Mouse (Mus musculus) frontal cortex, postnatal 25 days (tissue): ENCODE results near the gene B4galt3.
"Not testable (repeated sequence)": the region's sequence is repeated elsewhere in the genome, so short reads cannot be mapped to it uniquely, and the experiment has no call there.

Source experiments
- DNase-seq, 2 experiments: peaks; one replicate each; pipeline ENCODE4 v3.0.0; 2022; ENCODE audit warnings: low spot score in 2 of 2

Gene B4galt3

GRCm38 (mm10) chr1:171240911-171241310, 29.2 kb upstream of the B4galt3 start:
- no peak for DNase-seq

GRCm38 (mm10) chr1:171241952-171242351, 28.2 kb upstream of the B4galt3 start:
- DNase-seq, result not testable (repeated sequence)

- no peak for DNase-seq
These were observed 24.8 kb upstream of the B4galt3 start for GRCm38 (mm10) chr1:171245353-171245752.

DNA sequence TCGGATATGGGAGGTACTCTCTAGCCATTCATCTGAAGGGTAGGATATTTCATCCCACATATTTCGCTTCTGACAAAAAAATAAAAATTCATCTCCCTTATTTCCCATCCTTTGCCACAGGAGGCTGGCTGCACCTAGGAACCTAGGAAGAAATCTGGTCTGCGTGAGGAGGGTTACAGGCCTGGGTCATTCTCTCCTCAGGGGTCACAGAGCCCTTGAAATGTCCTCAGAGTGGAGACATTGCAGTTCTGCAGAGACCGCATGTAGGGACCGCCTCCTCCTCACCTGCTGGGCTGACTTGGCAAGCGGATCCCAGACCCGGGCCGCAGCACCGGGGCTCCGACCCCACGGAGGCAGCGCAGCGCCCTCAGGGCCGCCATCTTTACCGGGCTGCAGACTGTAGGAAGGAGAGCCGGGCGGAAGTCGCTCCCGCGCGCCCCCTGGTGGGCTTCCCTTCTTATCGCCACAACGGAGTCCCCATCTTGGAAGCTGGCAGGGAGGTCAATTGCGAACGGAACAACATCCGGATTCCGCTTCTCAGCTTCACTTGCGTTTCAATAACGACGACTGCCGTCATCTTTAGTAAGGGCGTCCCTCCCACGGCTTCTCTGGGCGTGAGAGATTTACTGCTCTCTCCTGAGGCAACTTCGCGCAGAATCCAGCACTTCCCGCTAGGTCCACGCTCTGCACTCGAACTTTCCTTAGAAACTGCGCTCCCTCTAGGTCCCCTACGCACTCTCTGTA, 23.2 kb upstream of the B4galt3 start:
- DNase-seq, result peak; percentile 95 to 98

DNA sequence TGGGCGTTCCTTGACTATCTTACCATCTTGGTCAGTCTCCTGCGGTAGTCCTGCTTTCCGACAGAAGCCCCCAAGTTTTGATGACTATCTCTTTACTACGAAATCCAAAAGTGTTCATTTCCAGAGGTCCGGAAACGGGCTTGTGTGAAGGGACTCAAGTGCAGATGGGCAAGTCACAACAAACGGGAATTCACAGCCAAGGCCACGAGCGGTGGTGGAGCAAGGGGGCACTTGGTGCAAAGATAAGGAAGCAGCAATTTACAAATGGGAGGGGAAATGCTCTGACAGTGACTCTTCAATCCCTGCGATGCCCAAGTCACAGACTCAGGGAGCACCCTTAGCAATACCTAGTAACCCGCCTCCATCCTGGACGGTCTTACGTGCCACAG, 22.7 kb upstream of the B4galt3 start:
- no peak for DNase-seq

GRCm38 (mm10) chr1:171247916-171248315, 22.2 kb upstream of the B4galt3 start:
- no peak for DNase-seq

DNA sequence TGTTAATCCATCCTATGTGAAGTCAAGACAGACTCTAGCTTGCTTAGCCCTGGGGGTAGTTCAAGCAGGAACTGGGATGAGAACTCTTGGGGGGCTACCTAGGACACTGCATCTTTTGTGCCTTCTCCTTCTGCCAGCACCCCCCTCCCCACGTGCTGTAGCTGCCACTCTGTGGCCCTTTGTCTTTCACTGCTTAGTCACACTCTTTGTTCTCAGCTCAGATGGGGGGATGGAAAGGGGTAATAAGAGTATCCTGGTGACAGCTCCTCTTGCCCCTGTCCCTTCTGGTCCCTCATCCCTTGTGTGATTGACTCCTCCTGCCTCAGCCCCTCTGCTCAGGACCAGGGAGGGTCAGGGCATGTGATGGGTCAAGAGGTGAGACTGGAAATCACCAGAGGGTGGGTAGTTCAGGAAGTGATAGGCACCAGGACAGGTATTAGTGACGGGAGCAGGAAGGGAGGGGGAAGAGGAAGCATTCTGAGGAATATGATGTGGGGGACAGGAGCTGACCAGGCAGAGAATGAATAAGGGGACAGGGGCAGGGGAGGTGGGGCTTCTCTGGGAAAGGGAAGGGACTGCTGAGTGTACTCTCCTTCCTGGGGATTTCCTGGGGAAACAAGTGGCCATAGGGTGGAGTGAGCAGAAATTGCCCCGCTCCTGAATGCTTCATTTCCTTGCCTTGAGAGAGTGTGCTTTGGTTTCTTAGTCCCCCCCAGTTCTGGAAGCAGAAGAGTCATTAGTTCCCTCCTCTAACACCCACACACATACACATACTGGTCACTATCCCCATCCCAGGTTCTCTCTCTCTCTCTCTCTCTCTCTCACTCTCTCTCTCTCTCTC, 21.5 kb upstream of the B4galt3 start:
- DNase-seq, result no peak

- DNase-seq, result peak in 1 of 2 experiments; percentile 29
These were observed 20.1 kb upstream of the B4galt3 start, which contains the start of gene Adamts4 for GRCm38 (mm10) chr1:171249913-171250600. Gene Adamts4 (plus strand): TSS chr1:171250421.

DNA sequence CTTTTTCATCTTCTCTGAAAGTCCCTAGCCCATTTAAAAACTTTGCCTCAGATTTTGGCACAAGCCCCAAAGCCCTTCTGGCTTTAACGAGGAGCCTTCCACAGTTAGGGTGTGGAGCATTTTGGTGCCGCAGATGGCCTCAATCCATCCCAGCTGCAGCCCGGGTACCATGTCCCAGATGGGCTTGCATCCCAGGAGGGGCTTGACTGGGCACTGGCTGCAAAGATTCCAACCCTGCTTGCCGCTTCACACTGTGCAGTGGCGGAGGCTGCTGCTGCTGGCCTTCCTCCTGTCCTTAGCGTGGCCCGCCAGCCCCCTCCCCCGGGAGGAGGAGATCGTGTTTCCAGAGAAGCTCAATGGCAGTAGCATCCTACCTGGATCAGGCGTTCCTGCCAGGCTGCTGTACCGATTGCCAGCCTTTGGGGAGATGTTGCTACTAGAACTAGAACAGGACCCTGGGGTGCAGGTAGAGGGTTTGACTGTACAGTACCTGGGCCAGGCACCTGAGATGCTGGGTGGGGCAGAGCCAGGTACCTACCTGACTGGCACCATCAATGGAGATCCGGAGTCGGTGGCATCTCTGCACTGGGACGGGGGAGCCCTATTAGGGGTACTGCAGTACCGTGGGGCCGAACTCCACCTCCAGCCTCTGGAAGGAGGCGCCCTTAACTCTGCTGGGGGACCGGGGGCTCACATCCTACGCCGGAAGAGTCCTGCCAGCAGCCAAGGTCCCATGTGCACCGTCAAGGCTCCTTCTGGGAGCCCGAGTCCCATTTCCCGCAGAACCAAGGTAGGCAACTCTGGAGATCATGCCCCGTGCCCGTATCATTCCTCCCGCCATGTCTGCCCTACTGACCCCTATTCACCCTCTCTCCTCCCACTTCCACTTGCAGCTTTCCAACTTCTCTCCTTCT, 19.2 kb upstream of the B4galt3 start, which contains the start of gene Ndufs2:
Gene Ndufs2 (minus strand): TSS at position 709 of the 914 bp plus-strand sequence.
- DNase-seq, result no peak

DNA sequence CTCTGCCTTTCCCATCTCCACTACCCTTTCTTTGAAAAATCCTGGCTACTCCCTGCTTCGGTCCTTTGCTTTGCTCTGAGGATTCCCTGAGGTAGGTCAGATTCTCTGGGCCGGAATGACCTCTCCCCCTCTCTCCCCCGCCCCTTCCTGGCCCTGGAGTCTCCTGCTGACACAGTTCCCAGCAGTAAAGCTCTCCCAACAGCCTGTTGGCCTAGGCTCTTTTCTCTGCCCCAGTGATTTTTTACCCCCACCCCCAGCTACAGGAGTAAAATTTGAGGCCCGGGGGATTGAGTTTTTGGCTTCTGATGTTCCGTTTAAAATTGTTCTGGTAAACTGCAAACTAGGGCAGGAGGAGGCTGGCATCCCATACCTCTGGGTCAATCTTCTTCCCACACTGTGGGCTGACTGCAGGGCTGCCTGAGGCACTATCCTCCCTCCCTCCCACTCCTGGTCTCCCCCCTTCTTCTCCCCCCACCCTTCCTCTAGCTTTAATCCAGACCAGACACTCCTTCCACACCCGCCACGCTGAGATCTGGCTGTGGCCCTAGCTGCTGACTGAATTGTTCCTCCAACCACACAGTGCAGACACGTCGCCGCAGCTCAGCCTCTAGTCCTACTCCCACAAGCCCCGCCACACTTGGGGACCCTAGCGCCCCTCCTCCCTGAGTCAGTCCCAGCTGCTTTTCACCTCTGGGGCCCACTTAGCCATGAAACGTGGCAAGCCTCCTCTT, 18.4 kb upstream of the B4galt3 start:
- no peak for DNase-seq

GRCm38 (mm10) chr1:171252415-171252814, 17.7 kb upstream of the B4galt3 start:
- no peak for DNase-seq

DNA sequence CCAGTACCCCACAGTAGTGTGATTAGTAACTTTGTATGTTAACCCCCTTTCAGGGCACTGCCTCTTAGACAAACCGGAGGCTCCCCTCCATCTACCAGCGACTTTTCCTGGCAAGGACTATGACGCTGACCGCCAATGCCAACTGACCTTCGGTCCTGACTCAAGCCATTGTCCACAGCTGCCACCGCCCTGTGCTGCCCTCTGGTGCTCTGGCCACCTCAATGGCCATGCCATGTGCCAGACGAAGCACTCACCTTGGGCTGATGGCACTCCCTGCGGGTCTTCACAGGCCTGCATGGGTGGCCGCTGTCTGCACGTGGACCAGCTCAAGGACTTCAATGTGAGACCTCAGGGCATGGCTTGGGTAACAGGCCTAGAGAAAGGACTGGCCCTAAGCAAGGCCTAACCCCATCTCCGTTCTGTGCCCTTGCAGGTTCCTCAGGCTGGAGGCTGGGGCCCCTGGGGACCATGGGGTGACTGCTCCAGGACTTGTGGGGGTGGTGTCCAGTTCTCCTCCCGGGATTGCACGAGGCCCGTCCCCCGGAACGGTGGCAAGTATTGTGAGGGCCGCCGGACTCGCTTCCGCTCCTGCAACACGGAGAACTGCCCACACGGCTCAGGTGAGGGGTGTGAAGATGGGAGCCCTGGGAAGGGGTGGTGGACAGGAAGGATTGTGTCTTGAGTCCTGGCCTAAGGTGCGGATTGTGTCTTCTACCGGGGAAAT, 13.9 kb upstream of the B4galt3 start:
- DNase-seq, result no peak

- DNase-seq, result peak; percentile 48 to 55
These were observed 13.1 kb upstream of the B4galt3 start for GRCm38 (mm10) chr1:171256937-171257548.

DNA sequence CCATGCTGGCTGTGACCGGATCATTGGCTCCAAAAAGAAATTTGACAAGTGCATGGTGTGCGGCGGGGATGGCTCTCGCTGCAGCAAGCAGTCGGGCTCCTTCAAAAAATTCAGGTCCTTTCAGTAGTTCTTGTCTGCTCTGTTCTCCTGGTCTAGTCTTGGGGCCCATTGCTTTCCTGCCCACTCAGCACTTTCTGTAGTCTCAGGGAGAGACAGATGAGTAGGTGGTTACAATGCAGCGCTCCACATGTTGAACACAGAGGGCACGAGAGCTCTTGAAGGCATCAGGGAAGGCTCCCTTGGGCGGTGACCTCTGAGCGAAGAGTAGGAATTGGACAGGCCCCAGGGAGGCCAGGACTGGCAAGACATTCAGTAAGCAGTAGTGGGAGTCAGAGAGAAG, 12.3 kb upstream of the B4galt3 start:
- DNase-seq, result no peak

- DNase-seq, result no peak
These were observed 11.2 kb upstream of the B4galt3 start for GRCm38 (mm10) chr1:171258921-171259320.

- DNase-seq, result no peak
These were observed 9.8 kb upstream of the B4galt3 start for GRCm38 (mm10) chr1:171260316-171260715.

DNA sequence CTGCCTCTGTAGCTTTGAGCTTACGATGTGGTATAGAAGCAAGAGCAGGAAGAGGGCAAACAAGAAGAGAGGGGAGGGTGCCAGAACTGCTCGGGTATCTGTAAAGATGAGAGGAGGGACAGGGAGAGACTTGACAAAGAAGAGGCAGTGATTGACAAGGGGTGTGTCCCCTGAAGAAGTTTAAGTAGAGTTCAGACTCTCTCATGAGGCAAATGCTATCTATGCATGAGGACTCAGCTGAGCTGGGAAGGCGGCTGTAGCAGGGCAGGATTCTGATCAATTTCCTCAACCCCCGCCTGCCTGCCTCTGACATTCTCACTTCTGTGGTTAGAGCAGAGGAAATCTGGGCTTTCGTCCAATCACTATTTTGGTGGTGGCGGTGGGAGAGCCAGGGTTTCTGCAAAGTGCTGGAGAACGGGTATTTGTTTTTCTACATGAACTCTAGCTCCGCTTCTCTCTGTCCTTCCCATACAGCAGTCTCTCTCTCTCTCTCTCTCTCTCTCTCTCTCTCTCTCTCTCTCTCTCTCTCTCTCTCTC, 7.5 kb upstream of the B4galt3 start:
- peak; percentile 60 to 78 for DNase-seq

DNA sequence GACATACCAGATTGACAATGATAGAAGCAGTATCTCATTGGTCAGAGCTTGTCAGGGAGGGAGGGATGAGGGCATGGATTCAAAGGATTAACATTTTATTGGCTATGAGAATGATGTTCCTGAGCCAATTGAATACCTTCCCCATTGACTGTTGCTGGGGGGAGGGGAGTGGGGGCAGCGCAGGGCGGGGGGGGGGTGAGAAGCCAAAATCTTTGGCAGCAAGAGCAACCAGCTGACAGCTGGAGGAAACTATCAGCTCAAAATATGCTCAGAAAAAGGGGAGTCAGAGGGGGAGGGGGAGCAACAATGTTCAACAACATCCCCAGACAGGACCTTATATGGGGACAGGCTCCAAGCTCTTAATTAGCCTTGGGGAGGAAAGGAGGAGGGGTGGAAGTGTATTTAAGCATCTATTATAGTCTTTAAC, 6.9 kb upstream of the B4galt3 start:
- DNase-seq, result no peak
